Mouse (Mus musculus) hindbrain, embryonic 16.5 days (tissue): ENCODE measurements around the gene Ubqln1. TPM values are rescaled to one million over a fixed set of nuclear protein-coding genes. Genes with fewer than 3 reads are reported as not detected.
A peak's percentile ranks its signal among the peaks of the same experiment; 100 is the strongest.

Experiments used
- ATAC-seq: fragments of 200-750 bp; cut with Nextera tagmentation; 2 replicates; pipeline ENCODE4 v1.8.0; 2017; ENCODE audit warnings: moderate TSS enrichment, moderate library complexity
- H3K27ac ChIP-seq: fragments of 300-500 bp; sonication (generic); 2 replicates; pipeline ENCODE4 v1.5.1; 2014; ENCODE audit warnings: low read depth, mild to moderate bottlenecking, control low read depth, low read length, moderate library complexity
- H3K27me3 ChIP-seq: fragments of 300-500 bp; sonication (generic); replicated peaks from 2 replicates; pipeline ENCODE4 v1.6.1; 2014; ENCODE audit warnings: low read length; ENCODE audit not compliant: control insufficient read depth, insufficient read depth
- H3K36me3 ChIP-seq: fragments of 300-500 bp; sonication (generic); 2 replicates; pipeline ENCODE4 v1.6.1; 2014; ENCODE audit warnings: mild to moderate bottlenecking, low read length, moderate library complexity, mixed read lengths; ENCODE audit not compliant: control insufficient read depth, insufficient read depth
- H3K4me1 ChIP-seq: fragments of 300-500 bp; sonication (generic); 2 replicates; pipeline ENCODE4 v1.6.1; 2014; ENCODE audit warnings: low read depth, low read length; ENCODE audit not compliant: control insufficient read depth, insufficient read depth
- H3K4me2 ChIP-seq: fragments of 300-500 bp; sonication (generic); 2 replicates; pipeline ENCODE4 v1.6.1; 2014; ENCODE audit warnings: mild to moderate bottlenecking, low read length, control low read depth, moderate library complexity
- H3K4me3 ChIP-seq: fragments of 300-500 bp; sonication (generic); 2 replicates; pipeline ENCODE4 v1.5.1; 2014; ENCODE audit warnings: mild to moderate bottlenecking, low read length, control low read depth, moderate library complexity
- H3K9ac ChIP-seq: fragments of 300-500 bp; sonication (generic); 2 replicates; pipeline ENCODE4 v1.6.1; 2014; ENCODE audit warnings: low read depth, mild to moderate bottlenecking, control low read depth, low read length, moderate library complexity
- H3K9me3 ChIP-seq: fragments of 300-500 bp; sonication (generic); 2 replicates; pipeline ENCODE4 v1.6.1; 2014; ENCODE audit warnings: mild to moderate bottlenecking, low read length, moderate library complexity; ENCODE audit not compliant: control insufficient read depth
- WGBS: fragments of 180-500 bp; shearing (Covaris S2); extraction: QIAGEN DNeasy Blood & Tissue Kit; methylation state at CpG from one replicate; pipeline ENCODE4 v1.1.7; 2014; 5-methylcytosine and 5-hydroxymethylcytosine counted together
- polyA plus RNA-seq: library from polyadenylated mRNA; unstranded; fragments of >200 nt; fragmentation: Nextera tagmentation; extraction: Ambion mirVana; gene quantifications from 2 replicates; pipeline ENCODE4 v1.2.1, GENCODE M21; 2015

Gene Ubqln1
- polyA plus RNA-seq: 129 and 142 TPM in 2 replicates

DNA sequence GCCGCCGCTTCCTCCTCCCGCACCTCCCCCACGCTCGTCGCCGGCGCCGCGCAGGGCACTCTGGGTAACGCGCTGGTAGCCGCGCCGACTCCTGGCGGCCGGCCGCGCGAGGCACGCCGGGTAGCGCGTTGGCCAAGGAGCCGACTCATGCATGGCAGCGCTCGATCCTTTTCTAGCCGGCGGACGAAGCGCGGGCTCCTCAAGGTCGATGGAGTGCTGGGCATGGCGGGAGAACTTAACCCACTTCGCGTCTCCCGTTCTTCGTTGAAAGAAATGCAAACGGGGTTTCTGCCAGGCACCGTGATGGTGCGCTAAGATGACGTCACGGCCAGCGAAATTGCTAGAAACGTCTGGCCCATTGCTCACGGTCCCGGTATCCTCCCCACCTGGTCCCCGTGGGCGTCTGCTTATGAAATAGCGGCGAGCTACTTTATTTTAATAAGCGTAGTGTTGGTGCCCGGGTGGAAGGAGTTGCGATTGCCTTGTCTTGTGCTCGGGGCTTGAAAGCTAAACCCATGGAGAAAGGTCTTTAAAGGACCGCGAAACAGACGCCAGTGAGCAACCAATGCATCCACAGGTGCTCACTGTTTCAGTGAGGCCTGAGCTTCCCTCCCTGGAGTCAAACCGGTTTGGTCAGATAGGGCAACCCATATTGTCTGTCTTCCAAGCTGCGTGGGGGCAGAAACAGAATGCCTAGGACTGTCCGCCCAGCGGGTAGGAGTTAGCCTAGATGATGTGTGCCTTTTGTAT is at the start of gene Ubqln1:
TSS of gene Ubqln1 (minus strand) at position 62 of the 750 bp plus-strand sequence.
- H3K4me3 ChIP-seq: peak within 1 kb of the TSS; percentile 100
- H3K36me3 ChIP-seq: no peaks in the 10 kb centered on the region
- H3K9ac ChIP-seq: peak within 1 kb of the TSS; percentile 99
- peak; percentile 94 for ATAC-seq
- peak within 1 kb of the TSS; percentile 96 for H3K27ac ChIP-seq
- no peaks in the 10 kb centered on the region for H3K27me3 ChIP-seq
- H3K4me1 ChIP-seq: peaks cover 28% of the 10 kb centered on the region
- peak within 1 kb of the TSS; percentile 90 for H3K4me2 ChIP-seq
- 3% methylated on average over 59 of the region's 62 CpGs for WGBS
- H3K9me3 ChIP-seq: no peaks in the 10 kb centered on the region

DNA sequence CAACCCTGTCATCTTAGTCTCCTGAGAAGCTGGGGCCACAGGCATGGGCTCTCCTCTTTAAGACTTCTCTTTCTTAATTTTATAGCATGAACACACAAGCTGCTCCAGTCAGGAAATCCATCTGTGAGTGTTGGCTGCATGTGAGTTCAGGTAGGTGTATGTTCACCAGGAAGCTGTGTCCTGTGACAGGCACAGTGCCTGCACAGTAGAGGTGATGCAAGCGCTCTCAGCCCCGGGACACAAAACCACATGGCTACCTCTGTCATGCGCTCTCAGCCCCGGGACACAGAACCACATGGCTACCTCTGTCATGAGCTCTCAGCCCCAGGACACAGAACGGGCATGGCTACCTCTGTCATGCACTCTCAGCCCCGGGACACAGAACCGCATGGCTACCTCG is 48.1 kb upstream of the Ubqln1 start:
- Histone ChIP-seq H3K27me3 (no peaks in the 10 kb centered on the region), H3K9ac (no peak overlapping the region), H3K4me2 (no peak overlapping the region), H3K9me3 (no peaks in the 10 kb centered on the region), H3K4me1 (no peaks in the 10 kb centered on the region), H3K4me3 (no peak overlapping the region), H3K27ac (no peak overlapping the region), H3K36me3 (peaks cover 8% of the 10 kb centered on the region)
- no peak for ATAC-seq
- 88% methylated on average over 8 of the region's 8 CpGs for WGBS

DNA sequence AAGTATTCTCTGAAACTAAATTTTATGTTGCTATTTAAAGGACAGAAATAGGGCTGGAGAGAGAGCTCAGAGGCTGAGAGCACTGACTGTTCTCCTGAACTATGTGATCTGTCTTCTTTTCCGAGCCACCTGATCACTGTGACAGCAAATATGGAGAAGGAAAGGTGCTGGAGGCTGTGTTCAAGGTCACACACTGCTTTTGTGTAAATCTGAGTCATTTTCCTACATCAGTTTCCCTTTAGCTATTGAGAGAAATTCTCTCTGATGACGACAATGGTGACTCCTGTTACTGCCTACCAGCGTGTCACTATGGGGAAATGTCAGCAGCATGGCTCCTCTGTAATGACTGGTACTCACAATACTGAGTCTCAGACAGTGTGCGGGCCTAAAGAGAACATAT is 46.2 kb upstream of the Ubqln1 start:
- H3K4me3 ChIP-seq: no peak overlapping the region
- H3K9me3 ChIP-seq: no peaks in the 10 kb centered on the region
- 94% methylated on average over 4 of the region's 4 CpGs for WGBS
- H3K27ac ChIP-seq: no peak overlapping the region
- no peak for ATAC-seq
- no peaks in the 10 kb centered on the region for H3K27me3 ChIP-seq
- no peaks in the 10 kb centered on the region for H3K4me1 ChIP-seq
- no peak overlapping the region for H3K9ac ChIP-seq
- no peak overlapping the region for H3K4me2 ChIP-seq
- peaks cover 8% of the 10 kb centered on the region for H3K36me3 ChIP-seq

DNA sequence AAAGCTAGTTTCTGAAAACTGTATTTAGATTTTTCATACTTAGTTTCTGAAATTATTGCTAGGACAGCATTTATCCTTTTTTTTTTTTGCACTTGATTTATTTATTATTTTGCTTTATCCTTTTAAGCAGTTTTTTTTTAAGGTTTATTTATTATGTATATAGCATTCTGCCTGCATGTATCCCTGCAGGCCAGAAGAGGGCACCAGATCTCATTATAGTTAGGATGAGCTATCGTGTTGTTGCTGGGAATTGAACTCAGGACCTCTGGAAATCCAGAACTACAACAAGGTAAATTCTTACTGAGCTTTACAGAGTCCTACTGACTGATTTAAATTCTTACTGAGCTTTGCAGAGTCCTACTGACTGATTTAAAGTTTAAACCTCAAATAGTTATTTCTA is 37.8 kb upstream of the Ubqln1 start:
- Histone ChIP-seq H3K9me3 (no peaks in the 10 kb centered on the region), H3K4me2 (no peak overlapping the region), H3K9ac (no peak overlapping the region), H3K36me3 (peaks cover 20% of the 10 kb centered on the region), H3K27me3 (no peaks in the 10 kb centered on the region), H3K27ac (no peak overlapping the region), H3K4me1 (no peaks in the 10 kb centered on the region), H3K4me3 (no peak overlapping the region)
- 83% methylated on average over 1 of the region's 1 CpGs for WGBS
- no peak for ATAC-seq

DNA sequence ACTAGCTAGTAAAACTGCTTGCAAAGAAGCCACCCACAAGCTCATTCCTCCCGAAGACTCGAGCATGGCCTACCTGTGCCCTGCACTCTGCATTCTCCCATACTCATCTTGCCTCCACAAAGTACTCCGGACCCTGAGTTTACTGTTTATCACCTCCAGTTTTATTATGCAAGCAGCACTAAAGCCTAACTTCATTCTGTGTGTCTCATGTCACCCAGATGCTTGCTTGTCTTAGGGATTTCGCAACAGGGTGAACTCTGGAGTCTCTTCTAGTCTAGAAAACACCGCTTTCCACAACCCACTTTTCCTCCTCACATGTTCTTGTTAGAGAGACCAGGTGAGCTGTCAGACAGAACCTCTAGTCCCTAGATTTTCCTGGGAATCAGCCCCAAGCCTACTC is 33.5 kb upstream of the Ubqln1 start:
- Histone ChIP-seq H3K27ac (no peak overlapping the region), H3K36me3 (peaks cover 8% of the 10 kb centered on the region), H3K4me1 (no peaks in the 10 kb centered on the region), H3K9ac (no peak overlapping the region), H3K27me3 (no peaks in the 10 kb centered on the region), H3K4me3 (no peak overlapping the region), H3K9me3 (no peaks in the 10 kb centered on the region), H3K4me2 (no peak overlapping the region)
- no peak for ATAC-seq
- WGBS: 96% methylated on average over 5 of the region's 5 CpGs

DNA sequence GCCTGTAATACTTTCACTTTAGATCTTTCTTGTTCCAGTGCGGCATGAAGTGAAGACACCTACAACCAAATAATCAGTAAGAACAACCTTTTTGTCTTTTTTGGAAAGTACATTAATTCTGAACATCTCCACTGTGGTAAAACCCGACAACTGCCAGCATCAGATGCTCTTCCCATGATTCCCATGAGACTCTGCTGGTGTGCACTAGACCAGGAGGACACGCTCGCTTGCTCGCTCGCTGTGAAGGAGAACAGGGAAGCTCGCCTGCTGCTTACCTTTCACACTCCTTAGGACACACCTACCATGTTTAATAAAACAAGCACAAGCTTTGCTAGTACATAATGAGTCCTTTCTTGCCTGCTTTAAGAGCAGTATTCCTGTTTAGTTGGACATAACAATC is 21.1 kb upstream of the Ubqln1 start:
- H3K4me2 ChIP-seq: no peak overlapping the region
- WGBS: 83% methylated on average over 7 of the region's 7 CpGs
- peaks cover 11% of the 10 kb centered on the region; the same call in 1 of the 2 replicates for H3K36me3 ChIP-seq
- H3K9ac ChIP-seq: no peak overlapping the region
- H3K4me3 ChIP-seq: no peak overlapping the region
- ATAC-seq: no peak
- H3K27ac ChIP-seq: no peak overlapping the region
- H3K4me1 ChIP-seq: no peaks in the 10 kb centered on the region
- no peaks in the 10 kb centered on the region for H3K27me3 ChIP-seq
- H3K9me3 ChIP-seq: no peaks in the 10 kb centered on the region

DNA sequence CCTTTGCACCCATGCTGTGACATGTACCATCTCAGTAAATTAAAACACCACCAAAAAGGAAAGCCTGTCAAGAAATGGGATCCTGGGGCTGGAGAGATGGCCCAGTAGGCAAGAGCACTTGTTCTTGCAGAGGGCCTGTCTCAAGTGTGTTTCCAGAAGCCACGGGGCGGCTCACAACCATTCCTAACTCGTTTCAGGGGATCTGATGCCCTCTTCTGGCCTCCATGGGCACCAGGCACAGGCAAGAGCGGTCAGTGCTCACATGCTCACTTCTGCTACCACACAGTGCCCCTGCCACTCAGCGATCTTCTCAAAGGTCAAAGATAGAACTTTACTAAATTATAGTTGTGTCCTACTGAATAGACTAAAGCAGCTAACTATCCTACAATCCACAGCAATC is 17.2 kb upstream of the Ubqln1 start:
- H3K27me3 ChIP-seq: no peaks in the 10 kb centered on the region
- no peak for ATAC-seq
- no peaks in the 10 kb centered on the region for H3K9me3 ChIP-seq
- no peaks in the 10 kb centered on the region for H3K4me1 ChIP-seq
- H3K9ac ChIP-seq: no peak overlapping the region
- no peak overlapping the region for H3K27ac ChIP-seq
- no peak overlapping the region for H3K4me2 ChIP-seq
- WGBS: 44% methylated on average over 5 of the region's 5 CpGs
- peaks cover 4% of the 10 kb centered on the region; the same call in 1 of the 2 replicates for H3K36me3 ChIP-seq
- no peak overlapping the region for H3K4me3 ChIP-seq

DNA sequence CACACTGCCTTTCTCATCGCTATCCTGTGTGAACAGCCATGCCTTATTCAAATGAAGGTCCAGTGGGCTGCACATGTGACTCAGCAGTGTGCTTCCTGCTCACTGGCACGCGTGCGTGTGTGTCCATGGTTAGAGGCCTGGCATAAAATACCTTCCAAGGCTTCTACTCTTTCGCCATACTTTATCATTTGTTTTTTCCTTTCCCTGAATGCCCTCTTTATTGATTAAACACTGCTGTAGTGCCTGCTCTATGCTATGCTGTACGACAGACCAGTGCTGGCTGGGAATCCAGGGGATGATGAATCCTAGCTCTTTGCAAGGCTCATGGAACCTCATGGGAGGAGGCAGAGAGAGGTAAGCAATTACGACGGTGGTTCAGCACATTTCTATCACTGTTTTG is 16.6 kb upstream of the Ubqln1 start:
- H3K27me3 ChIP-seq: no peaks in the 10 kb centered on the region
- no peak overlapping the region for H3K4me3 ChIP-seq
- H3K36me3 ChIP-seq: peaks cover 4% of the 10 kb centered on the region; the same call in 1 of the 2 replicates
- H3K4me1 ChIP-seq: no peaks in the 10 kb centered on the region
- ATAC-seq: no peak
- H3K9ac ChIP-seq: no peak overlapping the region
- no peak overlapping the region for H3K27ac ChIP-seq
- H3K4me2 ChIP-seq: no peak overlapping the region
- 93% methylated on average over 8 of the region's 8 CpGs for WGBS
- 0 out of 2 replicates have a peak, but pooled peaks cover 3% of the 10 kb centered on the region for H3K9me3 ChIP-seq

DNA sequence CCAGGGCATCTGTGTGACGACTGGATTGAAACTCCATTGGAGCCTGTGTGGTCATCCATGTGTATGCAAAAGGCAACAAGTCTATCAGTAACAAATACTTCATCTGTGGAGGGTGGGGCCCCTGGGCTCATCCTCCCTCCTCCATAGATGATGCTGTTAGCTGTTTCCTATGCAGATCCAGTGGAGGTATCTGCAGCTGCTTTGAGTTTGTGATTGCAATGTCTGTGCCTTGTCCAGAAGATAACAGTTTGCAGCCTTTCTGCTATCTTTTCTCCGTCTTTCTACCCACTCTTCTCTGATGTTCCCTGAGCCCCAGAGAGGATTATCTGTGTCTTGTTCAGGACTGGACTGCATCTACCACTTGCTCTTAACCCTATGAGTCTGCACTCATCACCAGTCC is 13.2 kb upstream of the Ubqln1 start:
- Histone ChIP-seq H3K4me2 (no peak overlapping the region), H3K36me3 (peaks cover 2% of the 10 kb centered on the region; the same call in 1 of the 2 replicates), H3K9ac (no peak overlapping the region), H3K27me3 (no peaks in the 10 kb centered on the region), H3K4me3 (no peak overlapping the region), H3K9me3 (0 out of 2 replicates have a peak, but pooled peaks cover 3% of the 10 kb centered on the region), H3K4me1 (no peaks in the 10 kb centered on the region), H3K27ac (no peak overlapping the region)
- WGBS: 87% methylated on average over 2 of the region's 2 CpGs
- no peak for ATAC-seq
